Mouse (Mus musculus): ENCODE measurements around the gene C1qb.

The C1qb gene

GRCm38 (mm10) chr4:136893691-136894543, 7.9 kb upstream of the C1qb start:
- DNase-seq (ENCODE audit: low read depth in 1 of 2, low spot score in 2 of 2) = no peak

- no peak for DNase-seq (ENCODE audit: low read depth in 1 of 2, low spot score in 2 of 2)
Observed at GRCm38 (mm10) chr4:136892811-136893210, 6.8 kb upstream of the C1qb start, which contains the start of gene C1qc. Gene C1qc (minus strand): TSS chr4:136893065.

- no peak for DNase-seq (ENCODE audit: low read depth in 1 of 2, low spot score in 2 of 2)
Observed at GRCm38 (mm10) chr4:136892371-136892770, 6.4 kb upstream of the C1qb start.

GRCm38 (mm10) chr4:136891115-136891514, 5.1 kb upstream of the C1qb start:
- DNase-seq (ENCODE audit: low read depth in 1 of 2, low spot score in 2 of 2) = no peak

GRCm38 (mm10) chr4:136889981-136890380, 4.0 kb upstream of the C1qb start:
- no peak for DNase-seq (ENCODE audit: low read depth in 1 of 2, low spot score in 2 of 2)

- DNase-seq (ENCODE audit: low read depth in 1 of 2, low spot score in 2 of 2) = no peak
Observed at GRCm38 (mm10) chr4:136887714-136888113, 1.7 kb upstream of the C1qb start.

- no peak for DNase-seq (ENCODE audit: low read depth in 1 of 2, low spot score in 2 of 2)
Observed at GRCm38 (mm10) chr4:136878601-136879000, 7.4 kb downstream of the C1qb start.

GRCm38 (mm10) chr4:136878171-136878570, 7.8 kb downstream of the C1qb start:
- DNase-seq (ENCODE audit: low read depth in 1 of 2, low spot score in 2 of 2) = no peak

GRCm38 (mm10) chr4:136876971-136877370, 9.0 kb downstream of the C1qb start:
- DNase-seq (ENCODE audit: low read depth in 1 of 2, low spot score in 2 of 2) = no peak

GRCm38 (mm10) chr4:136875012-136875411, 11.0 kb downstream of the C1qb start:
- no peak for DNase-seq (ENCODE audit: low read depth in 1 of 2, low spot score in 2 of 2)

- no peak for DNase-seq (ENCODE audit: low read depth in 1 of 2, low spot score in 2 of 2)
Observed at GRCm38 (mm10) chr4:136868371-136868770, 17.6 kb downstream of the C1qb start.

GRCm38 (mm10) chr4:136867690-136868345, 18.2 kb downstream of the C1qb start:
- no peak for DNase-seq (ENCODE audit: low read depth in 1 of 2, low spot score in 2 of 2)

GRCm38 (mm10) chr4:136865531-136865930, 20.5 kb downstream of the C1qb start:
- no peak for DNase-seq (ENCODE audit: low read depth in 1 of 2, low spot score in 2 of 2)

- DNase-seq (ENCODE audit: low read depth in 1 of 2, low spot score in 2 of 2) = no peak
Observed at GRCm38 (mm10) chr4:136864751-136865470, 21.1 kb downstream of the C1qb start.

- DNase-seq (ENCODE audit: low read depth in 1 of 2, low spot score in 2 of 2) = no peak
Observed at GRCm38 (mm10) chr4:136863517-136863916, 22.5 kb downstream of the C1qb start.

GRCm38 (mm10) chr4:136862411-136862810, 23.6 kb downstream of the C1qb start:
- no peak for DNase-seq (ENCODE audit: low read depth in 1 of 2, low spot score in 2 of 2)

- DNase-seq (ENCODE audit: low read depth in 1 of 2, low spot score in 2 of 2) = no peak
Observed at GRCm38 (mm10) chr4:136861806-136862205, 24.2 kb downstream of the C1qb start.

GRCm38 (mm10) chr4:136860022-136860421, 26.0 kb downstream of the C1qb start:
- no peak for DNase-seq (ENCODE audit: low read depth in 1 of 2, low spot score in 2 of 2)

GRCm38 (mm10) chr4:136855081-136855480, 30.9 kb downstream of the C1qb start:
- no peak for DNase-seq (ENCODE audit: low read depth in 1 of 2, low spot score in 2 of 2)

- no peak for DNase-seq (ENCODE audit: low read depth in 1 of 2, low spot score in 2 of 2)
Observed at GRCm38 (mm10) chr4:136852989-136853388, 33.0 kb downstream of the C1qb start.

GRCm38 (mm10) chr4:136852119-136852518, 33.9 kb downstream of the C1qb start:
- DNase-seq (ENCODE audit: low read depth in 1 of 2, low spot score in 2 of 2) = no peak

- DNase-seq (ENCODE audit: low read depth in 1 of 2, low spot score in 2 of 2) = no peak
Observed at GRCm38 (mm10) chr4:136848565-136848964, 37.4 kb downstream of the C1qb start.
